Mouse (Mus musculus) erythroblast, embryonic 14.5 days (primary cell): ENCODE data around the gene Psmd9. TPM values are rescaled to one million over a fixed set of nuclear protein-coding genes. Genes with fewer than 3 reads are reported as not detected.
A peak's percentile ranks its signal among the peaks of the same experiment; 100 is the strongest.

Experiments used
- H3K27me3 ChIP-seq: 2 replicates; pipeline ENCODE4 v1.6.1; 2012; ENCODE audit warnings: inconsistent platforms; ENCODE audit not compliant: control insufficient read depth
- H3K36me3 ChIP-seq: 2 replicates; pipeline ENCODE4 v1.6.1; 2012; ENCODE audit warnings: mild to moderate bottlenecking, inconsistent platforms; ENCODE audit not compliant: control insufficient read depth
- H3K4me1 ChIP-seq: 2 replicates; pipeline ENCODE4 v1.6.1; 2012; ENCODE audit warnings: inconsistent platforms; ENCODE audit not compliant: control insufficient read depth
- H3K4me3 ChIP-seq: replicated peaks from 2 replicates; pipeline ENCODE3; 2012; ENCODE audit warnings: moderate library complexity, mild to moderate bottlenecking, inconsistent platforms
- H3K9me3 ChIP-seq: 2 replicates; pipeline ENCODE4 v1.6.1; 2012; ENCODE audit warnings: low read length, inconsistent platforms, mixed read lengths; ENCODE audit not compliant: control insufficient read depth
- GATA1 ChIP-seq: IDR thresholded peaks from 2 replicates; pipeline ENCODE4 v1.6.1; 2012; ENCODE audit warnings: low read length, inconsistent platforms, mixed read lengths
- TAL1 ChIP-seq: IDR thresholded peaks from 3 replicates; pipeline ENCODE4 v1.6.1; 2012; ENCODE audit warnings: low read length, inconsistent platforms, mixed read lengths
- polyA plus RNA-seq: library from polyadenylated mRNA; stranded (reverse); fragments of >175 nt; gene quantifications from 2 replicates; pipeline ENCODE4 v1.2.3, GENCODE M21; 2012

Gene Psmd9
- polyA plus RNA-seq, 1 experiment, result 28.4 TPM

DNA sequence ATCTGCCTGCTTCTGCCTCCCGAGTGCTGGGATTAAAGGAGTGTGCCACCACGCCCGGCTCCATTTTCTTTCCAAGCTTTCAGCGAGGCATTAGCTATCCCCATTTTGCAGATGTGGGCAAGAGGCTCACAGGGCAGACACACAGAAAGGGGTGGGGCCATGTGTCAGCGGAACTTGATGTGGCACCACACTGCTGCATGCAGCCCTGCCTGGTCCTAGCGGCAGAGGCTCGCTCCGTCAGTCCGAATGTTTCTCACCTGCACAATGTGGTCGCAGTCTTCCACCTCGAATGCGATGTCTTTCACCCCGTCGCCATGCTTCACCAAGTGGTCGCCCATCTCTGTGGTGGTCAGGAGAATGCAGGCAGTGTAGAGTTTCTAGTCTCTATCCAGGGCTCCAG is 11.2 kb downstream of the Psmd9 start:
- Histone ChIP-seq H3K4me3 (no peak overlapping the region), H3K27me3 (peaks cover 43% of the 10 kb centered on the region)

DNA sequence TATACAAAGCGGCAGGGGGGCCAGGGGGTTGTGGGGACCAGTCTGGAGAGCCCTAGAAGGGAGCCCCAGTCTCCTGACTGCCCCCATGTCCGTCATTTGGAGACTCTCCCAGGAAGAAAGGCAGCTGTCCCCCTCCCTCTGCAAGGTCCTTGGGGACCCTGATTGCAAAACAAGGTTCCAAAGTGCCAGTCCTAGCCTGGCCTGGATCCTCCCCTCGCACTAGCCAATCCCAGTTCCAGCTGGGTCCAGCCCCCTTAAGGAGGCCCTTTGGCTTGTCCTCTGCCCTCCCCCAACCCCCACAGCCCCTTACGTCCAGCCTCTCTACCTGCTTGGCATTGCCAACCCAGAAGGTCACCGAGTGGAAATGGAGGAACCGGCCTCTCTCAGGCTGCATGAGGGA is 12.3 kb downstream of the Psmd9 start:
- Histone ChIP-seq H3K36me3 (no peaks in the 10 kb centered on the region; the same call in 1 of the 2 replicates), H3K27me3 (peaks cover 39% of the 10 kb centered on the region), H3K4me1 (peaks cover 27% of the 10 kb centered on the region), H3K9me3 (no peaks in the 10 kb centered on the region), H3K4me3 (no peak overlapping the region)
- TF ChIP-seq TAL1 (no peak), GATA1 (no peak)

More for the DNA sequence above, 11.2 kb downstream of the Psmd9 start:
- Histone ChIP-seq H3K36me3 (peaks cover 3% of the 10 kb centered on the region; the same call in 1 of the 2 replicates), H3K4me1 (peaks cover 24% of the 10 kb centered on the region), H3K9me3 (peaks cover 2% of the 10 kb centered on the region)
- TF ChIP-seq TAL1 (no peak), GATA1 (no peak)

DNA sequence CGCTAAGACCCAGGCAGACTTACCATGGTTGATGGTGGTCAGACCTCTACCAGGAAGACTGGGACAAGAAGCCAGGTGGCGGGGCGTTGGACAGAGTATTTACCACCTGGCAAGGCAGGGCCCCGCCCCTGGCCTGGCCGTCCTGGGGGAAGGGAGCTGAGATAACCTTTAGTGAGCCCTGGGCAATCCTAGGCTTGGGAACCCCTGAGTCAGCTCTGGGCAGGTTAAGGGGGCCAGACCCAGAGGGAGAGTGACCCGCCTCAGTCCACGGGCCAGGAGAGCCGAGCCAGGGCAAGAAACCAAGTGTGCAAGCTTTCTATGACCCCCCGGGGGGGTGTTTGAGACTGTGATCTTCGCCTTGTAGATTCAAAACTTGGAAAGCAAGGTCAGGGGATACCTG is 13.4 kb downstream of the Psmd9 start, which contains the start of gene Hpd:
TSS of gene Hpd (minus strand) at position 77 of the 400 bp plus-strand sequence.
- TF ChIP-seq TAL1 (no peak), GATA1 (no peak)
- Histone ChIP-seq H3K4me1 (peaks cover 24% of the 10 kb centered on the region), H3K27me3 (peaks cover 39% of the 10 kb centered on the region), H3K9me3 (no peaks in the 10 kb centered on the region), H3K36me3 (no peaks in the 10 kb centered on the region; the same call in 1 of the 2 replicates), H3K4me3 (no peak within 1 kb of the TSS)

DNA sequence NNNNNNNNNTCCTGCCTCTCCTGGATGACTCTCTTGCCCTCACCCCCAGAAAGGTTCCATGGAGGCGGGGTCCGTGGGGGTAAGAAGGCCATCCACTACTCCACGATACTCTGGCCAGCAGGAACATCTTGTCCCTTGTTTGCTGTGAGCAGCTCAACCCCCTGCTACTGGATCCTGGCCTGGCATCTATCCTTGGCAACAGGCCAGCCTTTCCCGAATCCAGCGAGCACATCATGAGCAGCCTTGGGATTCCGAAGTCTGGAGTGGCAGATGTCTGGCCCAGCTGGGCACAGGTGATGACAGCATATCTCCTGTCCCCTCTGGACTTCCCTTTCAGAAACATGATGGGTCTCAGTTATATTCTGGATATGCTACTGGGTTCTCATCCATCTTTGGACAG is 16.8 kb downstream of the Psmd9 start:
- H3K4me1 ChIP-seq, result peaks cover 15% of the 10 kb centered on the region
- H3K9me3 ChIP-seq, result no peaks in the 10 kb centered on the region
- peaks cover 26% of the 10 kb centered on the region for H3K27me3 ChIP-seq
- no peak overlapping the region for H3K4me3 ChIP-seq
- H3K36me3 ChIP-seq, result no peaks in the 10 kb centered on the region
- no peak for TF ChIP-seq TAL1

DNA sequence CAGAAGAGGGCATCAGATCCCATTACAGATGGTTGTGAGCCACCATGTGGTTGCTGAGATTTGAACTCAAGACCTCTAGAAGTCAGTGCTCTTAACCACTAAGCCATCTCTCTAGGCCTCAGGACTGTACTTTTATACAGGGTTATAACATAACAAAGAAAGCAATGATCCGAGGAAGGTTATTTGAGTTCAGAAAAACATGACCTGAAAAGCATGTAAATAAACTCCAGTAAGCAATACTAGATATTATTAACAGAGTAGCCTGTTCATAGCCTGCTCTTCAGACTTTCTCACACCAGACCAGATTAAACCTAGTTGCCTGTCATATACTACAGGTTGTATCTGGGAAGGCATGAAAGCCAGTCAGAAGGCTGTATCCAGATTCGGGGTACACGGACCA is 18.1 kb downstream of the Psmd9 start:
- Histone ChIP-seq H3K9me3 (peaks cover 3% of the 10 kb centered on the region; the same call in 1 of the 2 replicates), H3K27me3 (peaks cover 25% of the 10 kb centered on the region), H3K36me3 (peaks cover 3% of the 10 kb centered on the region), H3K4me1 (peaks cover 29% of the 10 kb centered on the region), H3K4me3 (no peak overlapping the region)
- no peak for TF ChIP-seq GATA1
- TF ChIP-seq TAL1, result no peak

DNA sequence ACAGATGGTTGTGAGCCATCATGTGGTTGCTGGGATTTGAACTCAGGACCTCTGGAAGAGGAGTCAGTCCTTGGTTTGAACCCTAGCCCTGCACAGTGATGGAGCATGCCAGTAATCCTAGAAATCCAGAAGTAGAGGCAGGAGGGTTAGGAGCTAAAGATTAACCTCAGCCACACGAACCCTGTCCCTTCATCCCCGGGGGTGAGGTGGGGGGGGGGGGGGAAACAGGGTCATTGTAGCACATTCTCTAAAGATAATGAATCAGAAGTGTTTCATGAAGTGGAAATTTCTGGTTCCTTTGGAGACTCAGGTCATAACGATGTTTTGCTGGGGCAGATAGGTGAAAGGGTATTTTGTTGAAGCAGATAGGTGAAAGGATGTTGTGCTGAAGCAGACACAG is 21.7 kb downstream of the Psmd9 start:
- H3K4me1 ChIP-seq, result peaks cover 52% of the 10 kb centered on the region
- H3K27me3 ChIP-seq, result peaks cover 5% of the 10 kb centered on the region
- peaks cover 3% of the 10 kb centered on the region; the same call in 1 of the 2 replicates for H3K9me3 ChIP-seq
- no peak overlapping the region for H3K4me3 ChIP-seq
- H3K36me3 ChIP-seq, result peaks cover 8% of the 10 kb centered on the region
- TF ChIP-seq TAL1, result no peak

DNA sequence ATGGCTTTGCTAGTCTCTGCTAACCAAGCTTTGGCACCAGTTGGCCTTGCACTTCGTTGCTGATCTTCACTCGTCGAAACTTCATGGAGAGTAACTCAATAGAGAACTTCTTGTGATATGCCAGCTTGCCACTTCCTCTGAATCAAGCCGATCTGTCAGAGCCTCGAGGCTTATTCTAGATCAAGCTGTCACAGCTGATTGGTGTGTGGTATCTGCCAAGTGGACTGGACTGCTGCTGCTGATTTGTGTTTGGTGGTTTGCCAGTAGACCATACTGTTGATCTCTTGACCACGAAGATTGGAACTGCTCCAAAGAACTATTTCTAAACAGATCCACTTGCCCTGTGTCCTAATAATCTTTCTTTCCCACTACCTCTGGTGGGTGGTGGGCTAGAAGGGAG is 22.2 kb downstream of the Psmd9 start:
- H3K4me1 ChIP-seq, result peaks cover 56% of the 10 kb centered on the region

DNA sequence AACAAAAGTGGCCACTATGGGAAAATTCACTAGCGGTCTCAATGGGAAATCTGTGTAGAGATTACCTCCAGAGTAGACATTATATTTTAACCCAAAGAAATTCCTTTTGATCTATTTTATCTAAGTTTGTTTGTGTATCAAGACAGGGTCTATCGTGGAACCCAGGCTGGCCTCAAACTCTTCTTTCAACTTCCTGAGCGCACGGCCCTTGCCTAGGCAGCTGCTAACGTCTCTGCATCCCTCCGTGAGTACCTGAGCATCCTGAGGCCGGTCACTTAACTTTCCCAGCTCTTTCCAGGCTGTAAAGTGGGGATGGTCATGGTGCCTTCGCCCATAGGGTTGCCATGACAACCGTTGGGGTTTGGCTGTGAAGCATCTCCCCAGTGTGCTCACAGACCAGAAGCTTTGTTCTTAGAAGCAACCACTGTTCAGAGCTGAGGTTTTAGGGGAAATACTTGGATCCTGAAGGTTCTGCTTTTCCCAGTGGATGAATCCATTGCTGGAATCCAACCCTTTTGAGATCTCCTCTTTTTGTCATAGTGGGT is 23.5 kb downstream of the Psmd9 start:
- Histone ChIP-seq H3K4me3 (no peak overlapping the region), H3K4me1 (peaks cover 65% of the 10 kb centered on the region), H3K9me3 (peaks cover 3% of the 10 kb centered on the region; the same call in 1 of the 2 replicates), H3K27me3 (no peaks in the 10 kb centered on the region), H3K36me3 (peaks cover 8% of the 10 kb centered on the region)
- TF ChIP-seq TAL1, result no peak
- no peak for TF ChIP-seq GATA1

More for the DNA sequence above, 22.2 kb downstream of the Psmd9 start:
- peaks cover 8% of the 10 kb centered on the region for H3K36me3 ChIP-seq
- TF ChIP-seq GATA1 (no peak), TAL1 (no peak)
- H3K4me3 ChIP-seq, result no peak overlapping the region
- H3K9me3 ChIP-seq, result peaks cover 3% of the 10 kb centered on the region; the same call in 1 of the 2 replicates
- peaks cover under 1% of the 10 kb centered on the region; the same call in 1 of the 2 replicates for H3K27me3 ChIP-seq

DNA sequence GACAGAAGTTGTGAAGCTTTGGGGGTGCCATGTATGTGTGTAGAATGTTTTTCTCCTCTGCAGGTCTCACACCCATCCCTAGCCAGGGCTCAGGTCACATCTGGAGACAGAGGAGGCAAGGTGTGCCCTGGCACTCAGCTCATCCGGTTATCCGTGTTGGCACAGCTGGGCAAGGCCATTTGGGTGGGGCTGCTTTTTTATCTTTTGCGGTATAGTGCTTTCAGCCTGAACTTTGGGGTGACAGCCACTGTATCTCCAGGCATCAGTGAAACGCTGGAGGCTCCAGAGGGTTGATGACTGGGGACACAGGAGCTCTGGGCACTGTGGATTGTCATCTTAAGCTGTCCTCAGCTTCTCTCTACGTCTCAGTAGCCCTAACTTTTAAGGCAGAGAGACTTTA is 24.2 kb downstream of the Psmd9 start:
- H3K27me3 ChIP-seq, result no peaks in the 10 kb centered on the region
- H3K36me3 ChIP-seq, result peaks cover 8% of the 10 kb centered on the region
- TF ChIP-seq TAL1 (peak; percentile 79), GATA1 (peak; percentile 78)
- H3K4me1 ChIP-seq, result peaks cover 72% of the 10 kb centered on the region
- peaks cover 3% of the 10 kb centered on the region; the same call in 1 of the 2 replicates for H3K9me3 ChIP-seq
- peak overlapping the region; percentile 48 for H3K4me3 ChIP-seq
